Mouse (Mus musculus) ovary, adult 18-20 months (tissue): ENCODE data around the gene Ifi44.

ENCODE experiments used
- DNase-seq: peaks from one replicate; pipeline ENCODE4 v3.0.0; 2022; ENCODE audit warnings: low spot score, mixed read lengths

Gene Ifi44

DNA sequence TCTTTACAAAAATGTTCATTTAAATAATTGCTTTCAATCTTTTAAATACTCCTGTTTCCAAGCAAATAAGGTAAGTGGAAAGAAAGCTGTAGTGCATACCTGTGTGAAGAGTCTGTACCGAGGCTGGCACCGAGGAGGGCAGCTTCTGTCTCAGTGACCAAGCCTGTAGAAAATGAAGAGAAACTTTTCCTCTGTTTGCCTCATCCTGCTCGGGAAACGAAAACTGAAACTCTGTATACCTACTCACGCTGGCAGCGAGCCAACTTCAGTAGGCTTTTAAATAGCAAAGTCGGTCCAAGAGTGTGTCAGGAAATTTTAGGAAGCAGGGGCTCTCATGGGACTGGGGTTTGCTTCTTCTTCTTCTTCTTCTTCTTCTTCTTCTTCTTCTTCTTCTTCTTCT, at the start of gene Ifi44:
Gene Ifi44, minus strand, starts transcription at position 224 of the 400 bp plus-strand sequence.
- DNase-seq: no peak

DNA sequence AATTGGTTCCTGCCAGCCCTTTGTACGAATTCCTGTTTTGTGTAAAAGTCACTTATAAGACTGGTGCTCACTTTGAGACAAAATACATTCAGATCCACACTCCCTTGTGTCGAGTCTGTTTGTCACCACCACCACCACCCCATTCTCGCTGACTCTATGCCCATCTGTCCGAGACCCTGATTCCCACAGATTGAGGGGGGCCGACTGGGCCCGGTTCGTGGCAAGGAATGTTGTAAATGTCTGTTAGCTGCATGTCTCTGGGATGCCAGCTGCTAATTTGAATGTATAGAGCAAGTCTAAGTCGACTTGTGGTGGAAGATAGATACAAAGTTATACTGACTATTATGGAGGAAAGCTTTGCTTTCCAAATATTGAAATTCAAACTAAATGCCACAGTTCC, 38.9 kb upstream of the Ifi44 start:
- DNase-seq: no peak

DNA sequence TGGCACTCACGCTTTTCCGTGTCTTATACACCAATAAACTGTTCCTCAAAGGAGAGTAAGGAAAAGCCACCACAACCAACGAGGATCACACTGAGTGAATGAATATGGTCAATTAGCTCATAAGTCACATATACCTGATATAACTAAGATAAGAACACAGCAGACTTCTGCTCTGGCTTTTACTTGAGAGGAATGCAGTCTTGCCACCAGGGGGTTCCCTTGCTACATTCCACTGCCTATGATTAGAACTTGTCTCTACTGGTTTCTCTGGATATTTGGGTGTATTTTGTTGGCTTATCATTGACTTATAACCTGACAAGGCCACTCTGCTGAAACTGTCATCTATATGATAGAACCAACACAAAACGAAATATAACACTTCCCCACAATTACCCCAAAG, 25.3 kb upstream of the Ifi44 start:
- DNase-seq: no peak

DNA sequence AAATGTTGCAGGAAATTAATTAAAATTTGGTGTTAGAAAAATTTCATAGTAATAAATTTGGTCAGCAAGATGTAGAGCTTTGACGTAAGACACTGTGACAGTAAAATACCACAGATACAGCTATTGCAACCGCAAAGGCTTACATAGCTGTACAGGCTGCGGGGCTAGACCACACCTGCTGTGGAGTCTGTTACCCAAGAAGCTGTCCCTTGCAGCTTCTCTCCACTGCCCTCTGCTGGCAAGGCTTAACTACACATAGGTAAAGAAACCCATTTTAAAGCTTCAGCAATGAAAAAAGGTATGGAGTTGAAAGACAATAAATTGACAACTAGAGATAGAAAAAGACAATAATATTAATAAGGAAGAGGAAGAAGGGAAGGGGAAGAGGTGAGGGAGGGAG, 21.3 kb upstream of the Ifi44 start:
- DNase-seq: no peak

DNA sequence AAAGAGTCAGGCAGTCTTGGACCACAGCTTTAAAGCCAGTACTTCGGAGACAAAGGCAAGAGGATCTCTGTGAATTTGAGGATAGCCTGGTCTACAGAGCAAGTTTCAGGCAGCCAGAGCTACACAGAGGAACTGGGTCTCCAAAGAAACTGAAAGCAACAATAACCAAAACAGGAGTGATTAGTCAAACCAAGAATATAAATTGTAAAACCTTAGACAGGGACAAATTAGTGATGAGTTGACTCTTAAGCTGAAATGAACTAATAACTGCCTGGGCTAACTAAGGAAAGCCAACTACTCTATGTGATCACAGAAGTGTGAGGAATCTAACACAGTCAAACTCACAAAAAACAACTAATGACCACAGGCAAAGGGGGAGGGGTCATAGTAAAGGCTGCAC, 1.2 kb downstream of the Ifi44 start:
- DNase-seq: no peak

DNA sequence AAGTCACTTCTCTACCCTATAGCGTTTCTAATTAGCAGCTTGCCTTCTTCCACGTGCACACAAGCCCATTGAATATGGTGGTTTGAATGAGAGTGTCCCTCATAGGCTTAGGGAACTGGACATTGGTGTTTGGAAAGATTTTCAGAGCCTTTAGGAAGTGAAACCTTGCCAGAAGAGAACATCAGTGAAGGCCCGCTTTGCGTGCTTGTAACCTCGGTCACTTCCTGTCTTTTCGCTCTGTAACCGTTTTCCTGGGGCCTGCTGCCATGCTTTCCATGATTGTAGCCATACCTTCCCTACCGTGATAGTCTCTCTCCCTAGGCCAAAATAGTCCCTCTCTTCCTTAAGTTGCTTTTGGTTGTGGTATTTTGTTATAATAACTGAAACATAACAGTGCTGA, 3.7 kb downstream of the Ifi44 start:
- no peak for DNase-seq

DNA sequence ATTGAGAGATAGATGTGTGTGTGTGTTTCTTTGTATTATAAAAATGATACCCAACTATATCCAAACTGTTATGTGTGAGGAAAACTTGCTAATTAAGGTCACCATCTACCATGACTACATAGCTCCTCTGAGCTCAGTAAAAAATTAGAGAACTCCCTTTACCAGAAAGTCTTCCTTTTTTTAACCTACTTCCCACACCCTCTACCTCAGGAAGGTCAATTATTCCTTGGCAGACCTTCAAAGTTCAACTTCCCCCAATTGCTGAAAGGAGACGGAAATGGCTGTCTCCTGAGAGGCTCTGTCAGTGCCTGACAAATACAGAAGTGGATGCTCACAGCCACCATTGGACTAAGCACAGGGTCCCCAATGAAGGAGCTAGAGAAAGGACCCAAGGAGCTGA, 7.5 kb downstream of the Ifi44 start:
- DNase-seq: no peak

DNA sequence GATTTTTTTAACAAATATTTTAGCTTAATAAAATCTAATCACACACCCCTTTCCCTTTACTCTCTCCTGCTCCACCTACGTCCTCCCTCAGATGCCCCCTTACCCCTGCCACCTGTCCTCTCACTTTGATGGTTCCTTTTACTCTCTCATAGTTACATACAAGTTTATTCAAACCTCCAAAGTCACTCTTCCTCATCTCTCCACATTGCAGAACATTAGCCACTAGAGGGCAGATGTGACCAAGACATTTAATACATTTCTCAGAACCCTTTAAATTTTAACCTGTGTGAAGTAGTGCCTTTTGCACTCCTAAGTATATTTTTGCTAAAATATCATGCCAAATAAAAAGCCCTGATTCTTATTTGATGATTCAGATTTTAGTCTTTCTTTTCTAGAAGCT, 33.5 kb downstream of the Ifi44 start:
- no peak for DNase-seq

DNA sequence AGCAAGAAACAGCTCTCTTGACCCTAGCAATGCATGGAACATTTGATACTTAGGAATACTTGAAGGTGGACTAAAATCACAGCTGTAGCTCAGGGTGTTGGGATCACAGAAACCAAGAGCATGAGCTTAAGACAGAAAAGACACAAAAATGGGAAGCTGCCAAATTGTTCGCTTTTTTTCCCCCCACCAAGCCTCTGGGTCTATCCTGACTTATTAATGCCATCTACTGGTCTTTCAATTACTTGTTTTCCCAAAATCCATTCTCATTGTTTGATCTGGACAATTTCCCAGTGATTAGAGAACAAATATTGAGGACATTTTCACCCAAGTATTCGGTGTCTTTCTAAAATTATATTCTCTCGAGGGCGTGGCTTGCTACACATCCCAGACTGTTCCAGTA, 42.4 kb downstream of the Ifi44 start:
- DNase-seq: no peak
